Mouse (Mus musculus): ENCODE measurements around the gene Actrt3. TPM values are rescaled to one million over a fixed set of nuclear protein-coding genes. Genes with fewer than 3 reads are reported as not detected.

Actrt3 gene
- total RNA-seq (2014; fragmentation: Nextera tagmentation) (not detected in 2 replicates), total RNA-seq (2017) (0.12 and 0.27 TPM in 2 replicates), polyA plus RNA-seq (2012) (not detected in 2 replicates)

GRCm38 (mm10) chr3:30599711-30600545 is at the start of gene Actrt3:
TSS of gene Actrt3 (minus strand) at chr3:30599939.
- ATAC-seq (ENCODE audit: extremely low read depth, insufficient number of reproducible peaks, low FRiP score, poor library complexity, severe bottlenecking): no peak
- H3K27me3 ChIP-seq (ENCODE audit: insufficient read depth, low read length): no peaks in the 10 kb centered on the region
- H3K4me3 ChIP-seq (ENCODE audit: low read depth, low read length): peak within 1 kb of the TSS; percentile 71

GRCm38 (mm10) chr3:30648466-30648865 is 48.7 kb upstream of the Actrt3 start:
- peaks cover 5% of the 10 kb centered on the region for H3K4me1 ChIP-seq (ENCODE audit: insufficient read depth, low read depth, low read length)
- ATAC-seq (ENCODE audit: extremely low read depth, insufficient number of reproducible peaks, low FRiP score, poor library complexity, severe bottlenecking): no peak
- H3K9me3 ChIP-seq (replicated peaks): no peaks in the 10 kb centered on the region
- no peak overlapping the region for H3K4me3 ChIP-seq (ENCODE audit: low read depth, low read length)
- TF ChIP-seq GATA1 (IDR thresholded peaks at IDR 0.05; ENCODE audit: borderline replicate concordance, low read length) (no peak), GATA2 (IDR thresholded peaks at IDR 0.05; ENCODE audit: borderline replicate concordance, low read depth, low read length) (no peak), CTCF (IDR thresholded peaks at IDR 0.05; ENCODE audit: low read depth, low read length) (no peak), POLR2AphosphoS5 (IDR thresholded peaks at IDR 0.05; ENCODE audit: insufficient replicate concordance, low read depth, low read length) (no peak), TAL1 (conservative IDR thresholded peaks at IDR 0.05; ENCODE audit: low read depth, low read length) (no peak)
- peaks cover 19% of the 10 kb centered on the region for H3K27me3 ChIP-seq (ENCODE audit: insufficient read depth, low read length)
- H3K36me3 ChIP-seq (replicated peaks): no peaks in the 10 kb centered on the region
- no peak for DNase-seq (ENCODE audit: low spot score)

More at GRCm38 (mm10) chr3:30599711-30600545, at the start of gene Actrt3:
- DNase-seq (ENCODE audit: low spot score): no peak
- Histone ChIP-seq H3K36me3 (replicated peaks) (peaks cover 11% of the 10 kb centered on the region), H3K9me3 (replicated peaks) (no peaks in the 10 kb centered on the region), H3K4me1 (ENCODE audit: insufficient read depth, low read depth, low read length) (peaks cover 40% of the 10 kb centered on the region)
- TF ChIP-seq GATA1 (IDR thresholded peaks at IDR 0.05; ENCODE audit: borderline replicate concordance, low read length) (no peak), CTCF (IDR thresholded peaks at IDR 0.05; ENCODE audit: low read depth, low read length) (no peak), TAL1 (conservative IDR thresholded peaks at IDR 0.05; ENCODE audit: low read depth, low read length) (no peak), POLR2AphosphoS5 (IDR thresholded peaks at IDR 0.05; ENCODE audit: insufficient replicate concordance, low read depth, low read length) (no peak), GATA2 (IDR thresholded peaks at IDR 0.05; ENCODE audit: borderline replicate concordance, low read depth, low read length) (no peak)

DNA sequence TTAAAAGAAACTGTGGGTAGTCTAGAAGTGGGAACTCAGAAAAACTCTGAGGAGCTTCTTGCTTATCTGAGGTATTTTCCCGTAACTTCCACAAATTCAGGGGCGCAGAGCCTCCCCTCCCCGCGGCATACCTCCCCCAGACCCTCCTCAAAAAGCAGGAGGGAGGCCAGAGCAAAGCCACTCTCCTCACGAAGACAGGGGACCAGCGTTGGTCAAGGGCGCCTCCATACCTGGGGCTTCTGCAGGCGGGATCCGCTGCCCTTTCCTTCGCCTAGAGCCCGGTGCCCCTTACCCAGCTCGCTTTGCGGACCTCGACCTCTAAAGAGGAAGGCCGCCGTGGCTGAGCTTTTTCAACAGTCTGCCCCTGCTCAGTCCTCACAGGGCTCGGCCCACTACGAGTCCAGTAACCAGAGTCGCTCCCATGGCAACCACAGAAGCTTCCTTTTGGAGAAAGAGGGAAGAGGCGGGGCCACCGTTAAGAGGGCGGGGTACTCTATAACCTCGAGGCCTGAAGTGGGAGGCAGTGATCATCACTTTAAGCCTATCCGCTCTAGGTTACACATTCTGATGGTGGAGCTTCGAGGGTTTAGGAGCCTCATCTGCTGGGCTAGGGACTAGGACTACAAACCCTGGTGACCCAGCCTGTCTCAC is 47.8 kb upstream of the Actrt3 start, which contains the start of gene Lrrc34:
Lrrc34 (minus strand) TSS at position 430 of the 651 bp plus-strand sequence.
- no peak for TF ChIP-seq POLR2AphosphoS5 (IDR thresholded peaks at IDR 0.05; ENCODE audit: insufficient replicate concordance, low read depth, low read length)
- TF ChIP-seq GATA2 (IDR thresholded peaks at IDR 0.05; ENCODE audit: borderline replicate concordance, low read depth, low read length): no peak
- TF ChIP-seq GATA1 (IDR thresholded peaks at IDR 0.05; ENCODE audit: borderline replicate concordance, low read length): no peak
- TF ChIP-seq CTCF (IDR thresholded peaks at IDR 0.05; ENCODE audit: low read depth, low read length): no peak
- no peak for TF ChIP-seq TAL1 (conservative IDR thresholded peaks at IDR 0.05; ENCODE audit: low read depth, low read length)
- Histone ChIP-seq H3K4me1 (ENCODE audit: insufficient read depth, low read depth, low read length) (peaks cover 5% of the 10 kb centered on the region), H3K27me3 (ENCODE audit: insufficient read depth, low read length) (peaks cover 19% of the 10 kb centered on the region), H3K4me3 (ENCODE audit: low read depth, low read length) (no peak within 1 kb of the TSS), H3K9me3 (replicated peaks) (no peaks in the 10 kb centered on the region), H3K36me3 (replicated peaks) (no peaks in the 10 kb centered on the region)
- DNase-seq (ENCODE audit: low spot score) (no peak), ATAC-seq (ENCODE audit: extremely low read depth, insufficient number of reproducible peaks, low FRiP score, poor library complexity, severe bottlenecking) (peak; percentile 28; the same call in 1 of the 2 replicates)

DNA sequence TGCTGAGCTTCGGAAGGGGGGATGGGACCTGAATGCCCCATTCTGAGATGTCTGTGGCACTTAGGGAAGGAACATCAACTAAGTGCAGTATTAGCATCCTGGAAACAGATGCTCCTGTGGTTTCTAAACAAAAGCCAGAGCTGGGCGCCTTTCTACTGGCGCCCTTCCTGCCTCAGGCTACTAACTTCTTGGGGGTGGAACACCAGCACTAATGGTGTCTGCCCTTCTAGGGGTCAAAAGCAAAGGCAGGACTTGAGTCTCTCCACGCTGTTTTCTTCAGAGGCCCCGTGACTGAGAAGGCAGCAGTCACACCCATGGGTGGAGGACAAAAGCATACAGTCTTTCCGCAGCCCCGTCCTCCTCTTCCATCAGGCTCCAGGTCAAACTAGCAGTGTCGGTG is 47.0 kb upstream of the Actrt3 start:
- no peak for DNase-seq (ENCODE audit: low spot score)
- Histone ChIP-seq H3K4me1 (ENCODE audit: insufficient read depth, low read depth, low read length) (peaks cover 5% of the 10 kb centered on the region), H3K36me3 (replicated peaks) (no peaks in the 10 kb centered on the region), H3K9me3 (replicated peaks) (no peaks in the 10 kb centered on the region), H3K4me3 (ENCODE audit: low read depth, low read length) (no peak overlapping the region), H3K27me3 (ENCODE audit: insufficient read depth, low read length) (peaks cover 19% of the 10 kb centered on the region)
- TF ChIP-seq POLR2AphosphoS5 (IDR thresholded peaks at IDR 0.05; ENCODE audit: insufficient replicate concordance, low read depth, low read length) (no peak), GATA2 (IDR thresholded peaks at IDR 0.05; ENCODE audit: borderline replicate concordance, low read depth, low read length) (no peak), GATA1 (IDR thresholded peaks at IDR 0.05; ENCODE audit: borderline replicate concordance, low read length) (no peak), TAL1 (conservative IDR thresholded peaks at IDR 0.05; ENCODE audit: low read depth, low read length) (no peak), CTCF (IDR thresholded peaks at IDR 0.05; ENCODE audit: low read depth, low read length) (no peak)
- ATAC-seq (ENCODE audit: extremely low read depth, insufficient number of reproducible peaks, low FRiP score, poor library complexity, severe bottlenecking): no peak

GRCm38 (mm10) chr3:30644207-30644606 is 44.5 kb upstream of the Actrt3 start, which contains the start of gene Lrriq4:
TSS of gene Lrriq4 (plus strand) at chr3:30644507.
- no peaks in the 10 kb centered on the region for H3K9me3 ChIP-seq (replicated peaks)
- H3K36me3 ChIP-seq (replicated peaks): no peaks in the 10 kb centered on the region
- no peak for TF ChIP-seq GATA2 (IDR thresholded peaks at IDR 0.05; ENCODE audit: borderline replicate concordance, low read depth, low read length)
- TF ChIP-seq CTCF (IDR thresholded peaks at IDR 0.05; ENCODE audit: low read depth, low read length): no peak
- no peak for TF ChIP-seq GATA1 (IDR thresholded peaks at IDR 0.05; ENCODE audit: borderline replicate concordance, low read length)
- no peak for TF ChIP-seq TAL1 (conservative IDR thresholded peaks at IDR 0.05; ENCODE audit: low read depth, low read length)
- no peak for TF ChIP-seq POLR2AphosphoS5 (IDR thresholded peaks at IDR 0.05; ENCODE audit: insufficient replicate concordance, low read depth, low read length)
- no peak within 1 kb of the TSS for H3K4me3 ChIP-seq (ENCODE audit: low read depth, low read length)
- ATAC-seq (ENCODE audit: extremely low read depth, insufficient number of reproducible peaks, low FRiP score, poor library complexity, severe bottlenecking) (no peak), DNase-seq (ENCODE audit: low spot score) (no peak)
- peaks cover 5% of the 10 kb centered on the region for H3K4me1 ChIP-seq (ENCODE audit: insufficient read depth, low read depth, low read length)
- H3K27me3 ChIP-seq (ENCODE audit: insufficient read depth, low read length): peaks cover 11% of the 10 kb centered on the region

DNA sequence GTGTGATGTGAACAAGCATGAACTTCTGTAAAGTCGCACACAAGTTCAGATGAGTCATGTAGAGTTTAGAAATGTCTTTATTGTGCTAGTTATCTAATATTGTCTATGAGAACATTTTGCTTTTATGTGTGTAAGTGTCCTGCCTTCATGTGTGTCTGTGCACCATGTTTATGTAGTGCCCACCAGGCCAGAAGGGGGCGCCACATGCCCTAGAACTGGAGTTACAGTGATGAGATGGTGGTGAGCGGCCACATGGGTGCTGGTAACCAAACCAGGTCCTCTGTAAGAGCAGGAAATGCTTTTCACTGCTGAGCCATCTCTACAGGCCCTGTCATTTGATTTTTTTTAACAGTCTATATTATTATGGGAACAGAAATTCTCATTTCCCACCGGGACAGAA is 35.9 kb upstream of the Actrt3 start:
- DNase-seq (ENCODE audit: low spot score) (no peak), ATAC-seq (ENCODE audit: extremely low read depth, insufficient number of reproducible peaks, low FRiP score, poor library complexity, severe bottlenecking) (no peak)
- H3K27me3 ChIP-seq (ENCODE audit: insufficient read depth, low read length): peaks cover 4% of the 10 kb centered on the region; the same call in 1 of the 2 replicates
- H3K36me3 ChIP-seq (replicated peaks): no peaks in the 10 kb centered on the region
- TF ChIP-seq TAL1 (conservative IDR thresholded peaks at IDR 0.05; ENCODE audit: low read depth, low read length) (no peak), CTCF (IDR thresholded peaks at IDR 0.05; ENCODE audit: low read depth, low read length) (no peak), GATA1 (IDR thresholded peaks at IDR 0.05; ENCODE audit: borderline replicate concordance, low read length) (no peak), POLR2AphosphoS5 (IDR thresholded peaks at IDR 0.05; ENCODE audit: insufficient replicate concordance, low read depth, low read length) (no peak), GATA2 (IDR thresholded peaks at IDR 0.05; ENCODE audit: borderline replicate concordance, low read depth, low read length) (no peak)
- H3K4me1 ChIP-seq (ENCODE audit: insufficient read depth, low read depth, low read length): no peaks in the 10 kb centered on the region
- no peaks in the 10 kb centered on the region for H3K9me3 ChIP-seq (replicated peaks)
- no peak overlapping the region for H3K4me3 ChIP-seq (ENCODE audit: low read depth, low read length)

Data from G1E (cell line).